Mouse (Mus musculus): ENCODE measurements around the gene Rbp1.

GRCm38 (mm10) chr9:98409137-98409536 is 13.6 kb upstream of the Rbp1 start:
- TF ChIP-seq POLR2A (IDR thresholded peaks at IDR 0.05; ENCODE audit: extremely low read depth, insufficient read depth, low read length) (no peak), CTCF (IDR thresholded peaks at IDR 0.05; ENCODE audit: low read depth, low read length) (peak; percentile 97)
